Mouse (Mus musculus) limb, embryonic 15.5 days (tissue): ENCODE measurements at regions not wholly inside any gene's neighbourhood (a gene's known extent, or its start where the extent isn't known, plus 50 kb on each side); places are given as distances from the start of the nearest gene placed in this dataset.

Source experiments
- ATAC-seq: fragments of 200-750 bp; cut with Nextera tagmentation; 2 replicates; pipeline ENCODE4 v1.8.0; 2017; ENCODE audit warnings: low read depth, moderate TSS enrichment; ENCODE audit not compliant: insufficient number of reproducible peaks, low FRiP score, low TSS enrichment
- H3K27ac ChIP-seq: fragments of 300-500 bp; sonication (generic); 2 replicates; pipeline ENCODE4 v1.5.1; 2015; ENCODE audit warnings: moderate library complexity, mild to moderate bottlenecking, inconsistent platforms
- H3K27me3 ChIP-seq: fragments of 300-500 bp; sonication (generic); 2 replicates; pipeline ENCODE4 v1.6.1; 2015; ENCODE audit warnings: inconsistent platforms
- H3K36me3 ChIP-seq: fragments of 300-500 bp; sonication (generic); 2 replicates; pipeline ENCODE4 v1.6.1; 2015; ENCODE audit warnings: inconsistent platforms
- H3K4me1 ChIP-seq: fragments of 300-500 bp; sonication (generic); 2 replicates; pipeline ENCODE4 v1.6.1; 2015; ENCODE audit warnings: inconsistent platforms
- H3K4me2 ChIP-seq: fragments of 300-500 bp; sonication (generic); 2 replicates; pipeline ENCODE4 v1.6.1; 2015; ENCODE audit warnings: mild to moderate bottlenecking, inconsistent platforms
- H3K4me3 ChIP-seq: fragments of 300-500 bp; sonication (generic); 2 replicates; pipeline ENCODE4 v1.5.1; 2015; ENCODE audit warnings: mild to moderate bottlenecking, inconsistent platforms
- H3K9ac ChIP-seq: fragments of 300-500 bp; sonication (generic); 2 replicates; pipeline ENCODE4 v1.6.1; 2015; ENCODE audit warnings: inconsistent platforms
- H3K9me3 ChIP-seq: fragments of 300-500 bp; sonication (generic); 2 replicates; pipeline ENCODE4 v1.6.1; 2016; ENCODE audit warnings: inconsistent platforms
- WGBS: fragments of 180-500 bp; shearing (Covaris S2); methylation state at CpG from one replicate; pipeline ENCODE4 v1.1.7; 2015; 5-methylcytosine and 5-hydroxymethylcytosine counted together

DNA sequence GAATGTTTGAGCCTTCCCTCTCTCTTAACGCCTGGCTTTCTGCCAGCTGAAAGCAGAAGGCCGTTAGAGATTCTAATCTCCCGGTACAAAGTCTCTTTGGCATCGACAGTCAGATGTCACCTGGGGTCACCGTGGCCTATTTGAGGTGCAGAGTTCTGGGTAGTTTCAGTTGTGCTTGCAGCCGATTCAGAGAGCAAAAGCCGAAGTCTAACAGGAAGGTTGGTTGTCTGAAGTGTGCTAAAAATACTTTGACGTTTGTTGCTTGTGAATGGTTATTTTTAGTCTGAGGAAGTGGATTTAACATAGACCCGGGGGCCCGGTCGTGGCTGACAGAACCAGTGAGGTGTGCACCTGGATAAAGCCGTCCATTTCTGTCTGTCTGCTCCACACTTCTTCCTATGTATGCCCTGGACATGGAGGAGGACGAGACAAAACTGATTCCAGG, 281.2 kb downstream of the Cd83 start:
- H3K9ac ChIP-seq = no peak overlapping the region
- no peak overlapping the region for H3K27ac ChIP-seq
- no peaks in the 10 kb centered on the region for H3K27me3 ChIP-seq
- no peak for ATAC-seq
- no peak overlapping the region for H3K4me3 ChIP-seq
- no peaks in the 10 kb centered on the region for H3K36me3 ChIP-seq
- 30% methylated on average over 13 of the region's 13 CpGs for WGBS
- no peak overlapping the region for H3K4me2 ChIP-seq
- peaks cover 18% of the 10 kb centered on the region for H3K4me1 ChIP-seq
- no peaks in the 10 kb centered on the region for H3K9me3 ChIP-seq

DNA sequence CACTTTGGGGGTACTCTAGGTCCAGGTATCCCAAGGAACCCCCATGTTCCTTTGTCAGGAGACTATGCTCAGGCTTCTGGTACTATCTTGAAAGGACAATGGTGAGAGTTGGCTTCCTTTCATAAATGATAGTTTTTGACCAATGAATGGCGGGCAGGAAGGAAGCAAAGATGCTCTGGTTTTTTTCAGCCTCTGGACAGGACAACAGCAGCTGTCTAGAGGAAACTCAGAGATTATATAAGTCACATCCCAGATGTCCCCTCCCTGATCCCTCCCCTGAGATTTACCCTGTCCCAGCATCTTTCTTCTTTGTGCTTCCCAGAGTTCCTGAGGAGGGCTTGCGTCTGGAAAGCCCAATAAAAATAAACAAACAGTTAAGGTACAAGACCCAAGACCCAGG, 282.7 kb downstream of the Cd83 start:
- Histone ChIP-seq H3K27me3 (no peaks in the 10 kb centered on the region), H3K4me2 (no peak overlapping the region), H3K4me1 (peaks cover 12% of the 10 kb centered on the region), H3K4me3 (no peak overlapping the region), H3K27ac (no peak overlapping the region), H3K9ac (no peak overlapping the region), H3K9me3 (no peaks in the 10 kb centered on the region), H3K36me3 (no peaks in the 10 kb centered on the region)
- 63% methylated on average over 2 of the region's 2 CpGs for WGBS
- no peak for ATAC-seq

DNA sequence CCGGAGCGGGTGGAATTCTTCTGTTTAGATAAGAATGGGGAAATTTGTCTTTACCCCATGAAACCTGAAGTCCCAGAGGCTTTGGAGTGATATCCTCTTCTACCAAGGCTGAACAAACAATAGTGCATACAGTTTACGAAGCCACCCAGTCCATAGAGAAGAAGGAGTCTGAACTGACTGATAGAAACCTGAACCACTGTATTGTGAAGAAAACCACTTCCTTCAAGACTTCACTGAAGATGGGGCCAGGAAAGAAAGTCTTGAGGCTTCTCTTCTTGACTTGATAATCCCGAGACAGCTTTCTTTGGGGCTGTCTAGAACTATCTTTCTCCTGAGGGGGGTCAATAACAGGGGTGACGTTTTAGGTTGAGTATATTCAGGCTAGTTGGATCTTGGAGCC, 284.4 kb downstream of the Cd83 start:
- Histone ChIP-seq H3K4me3 (no peak overlapping the region), H3K36me3 (no peaks in the 10 kb centered on the region), H3K27ac (no peak overlapping the region), H3K27me3 (no peaks in the 10 kb centered on the region), H3K4me2 (no peak overlapping the region), H3K9ac (no peak overlapping the region), H3K4me1 (peaks cover 18% of the 10 kb centered on the region), H3K9me3 (no peaks in the 10 kb centered on the region)
- ATAC-seq = no peak
- 86% methylated on average over 5 of the region's 5 CpGs for WGBS

DNA sequence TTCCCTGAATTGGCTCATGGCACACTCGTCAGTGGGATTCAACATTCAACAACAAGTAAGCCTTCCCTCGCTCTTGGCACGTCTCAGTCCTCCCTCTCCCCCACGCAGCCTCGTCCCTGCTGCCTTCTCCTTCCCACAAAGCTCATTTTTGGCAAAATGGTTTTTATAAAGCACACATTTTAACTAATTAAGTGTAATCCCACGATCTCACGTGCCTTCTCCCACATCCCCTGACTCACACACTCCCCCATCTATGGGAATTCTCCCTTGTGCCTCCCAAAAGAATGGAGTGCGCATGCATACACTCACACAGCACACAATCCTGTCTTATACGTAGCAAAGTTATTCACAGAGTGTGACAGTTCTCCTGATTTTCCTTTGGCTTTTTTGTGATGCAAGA, 288.5 kb downstream of the Cd83 start:
- no peak overlapping the region; the same call in 1 of the 2 replicates for H3K27ac ChIP-seq
- H3K27me3 ChIP-seq = no peaks in the 10 kb centered on the region
- no peak overlapping the region for H3K4me3 ChIP-seq
- WGBS = 66% methylated on average over 9 of the region's 9 CpGs
- peaks cover 12% of the 10 kb centered on the region; the same call in 1 of the 2 replicates for H3K4me1 ChIP-seq
- ATAC-seq = no peak
- H3K36me3 ChIP-seq = no peaks in the 10 kb centered on the region
- no peak overlapping the region for H3K4me2 ChIP-seq
- H3K9ac ChIP-seq = no peak overlapping the region
- H3K9me3 ChIP-seq = no peaks in the 10 kb centered on the region

DNA sequence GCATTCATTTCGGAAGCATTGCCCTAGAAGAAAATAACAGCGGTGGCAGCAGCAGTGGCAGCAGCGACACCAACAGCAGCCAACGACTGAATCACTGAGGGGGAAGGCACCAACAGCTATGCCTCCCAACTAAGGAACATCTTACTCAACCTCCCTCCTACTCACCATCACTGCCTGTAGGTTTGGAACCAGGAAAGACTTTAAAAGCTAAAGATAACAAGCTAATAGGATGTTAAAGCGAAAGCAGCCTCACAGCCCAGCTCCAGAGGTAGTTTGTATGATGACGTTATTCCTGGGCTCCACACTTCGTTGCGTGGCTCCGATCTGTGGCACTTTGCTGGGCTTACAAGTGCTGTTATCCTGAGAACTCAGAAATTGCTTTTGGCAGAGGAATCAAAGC, 289.6 kb downstream of the Cd83 start:
- Histone ChIP-seq H3K4me2 (no peak overlapping the region), H3K4me3 (no peak overlapping the region)
- ATAC-seq = no peak

DNA sequence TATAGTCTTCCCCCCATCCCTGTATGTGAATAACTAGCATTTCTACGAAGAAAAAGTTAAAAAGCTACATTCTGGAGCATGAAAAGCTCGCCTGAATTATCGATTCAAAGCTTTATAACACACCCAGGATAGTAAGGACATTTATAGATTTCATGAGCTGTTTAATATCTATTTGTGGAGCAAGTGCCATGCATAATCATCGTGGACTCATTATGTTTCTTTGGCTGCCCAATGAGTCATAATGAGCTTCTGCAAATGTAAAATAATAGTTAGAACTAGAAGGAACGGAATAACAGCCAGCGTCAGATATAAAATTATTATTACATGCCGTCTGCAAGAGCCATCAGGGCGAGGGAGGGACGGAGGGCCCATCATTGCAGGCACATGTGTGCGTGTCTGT, 292.4 kb downstream of the Cd83 start:
- no peak for ATAC-seq
- Histone ChIP-seq H3K9me3 (no peaks in the 10 kb centered on the region), H3K4me2 (no peak overlapping the region), H3K4me3 (no peak overlapping the region), H3K36me3 (no peaks in the 10 kb centered on the region), H3K27ac (no peak overlapping the region), H3K27me3 (no peaks in the 10 kb centered on the region), H3K4me1 (peaks cover 12% of the 10 kb centered on the region; the same call in 1 of the 2 replicates), H3K9ac (no peak overlapping the region)
- WGBS = 79% methylated on average over 10 of the region's 10 CpGs

More for the DNA sequence above, 289.6 kb downstream of the Cd83 start:
- no peaks in the 10 kb centered on the region for H3K9me3 ChIP-seq
- H3K36me3 ChIP-seq = no peaks in the 10 kb centered on the region
- no peak overlapping the region for H3K9ac ChIP-seq
- H3K27ac ChIP-seq = no peak overlapping the region
- 64% methylated on average over 9 of the region's 9 CpGs for WGBS
- peaks cover 12% of the 10 kb centered on the region; the same call in 1 of the 2 replicates for H3K4me1 ChIP-seq
- H3K27me3 ChIP-seq = no peaks in the 10 kb centered on the region

DNA sequence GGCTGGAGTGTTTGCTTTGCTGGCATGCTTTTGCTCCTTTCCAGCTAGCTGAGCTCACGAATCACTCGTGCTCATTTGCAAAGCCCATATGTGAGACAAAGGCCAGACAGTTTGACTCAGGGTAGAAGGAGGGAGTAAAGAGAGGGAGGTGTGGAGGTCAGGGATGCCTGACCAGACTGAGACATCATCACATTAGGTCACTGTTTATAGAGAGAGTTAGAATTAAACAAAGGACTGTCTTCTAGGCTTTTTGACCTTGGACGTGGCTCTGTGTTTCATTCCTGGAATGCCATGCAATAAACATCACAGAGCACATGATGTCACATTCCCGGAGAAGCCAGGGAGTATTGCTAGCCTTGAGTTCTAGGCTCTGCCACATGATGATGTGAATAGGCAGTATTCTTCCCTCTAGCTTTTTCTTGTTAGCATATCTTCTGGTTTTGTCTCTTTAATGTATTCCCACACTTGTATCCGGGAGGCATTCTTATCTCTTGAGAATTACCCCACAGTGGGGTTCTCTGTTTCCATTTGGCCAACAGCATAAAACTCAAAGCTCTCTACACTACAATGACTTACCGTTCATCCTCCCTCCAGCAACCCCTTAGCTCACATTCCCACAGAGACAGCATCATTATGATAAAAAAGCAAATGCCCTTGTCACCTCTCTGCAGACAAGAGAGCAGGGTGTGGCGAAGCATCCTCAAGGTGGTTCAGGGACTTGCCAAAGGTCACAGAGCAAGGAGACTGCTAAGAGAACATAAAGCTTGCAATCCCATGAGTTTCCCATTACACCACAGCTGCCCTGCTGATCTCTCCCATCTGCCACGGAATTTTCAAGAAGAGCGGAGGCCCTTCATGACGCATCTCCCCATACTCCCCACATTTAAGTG, 301.3 kb downstream of the Cd83 start:
- WGBS = 56% methylated on average over 10 of the region's 10 CpGs
- H3K4me2 ChIP-seq = no peak overlapping the region
- H3K27me3 ChIP-seq = no peaks in the 10 kb centered on the region
- no peak overlapping the region for H3K27ac ChIP-seq
- no peaks in the 10 kb centered on the region for H3K9me3 ChIP-seq
- no peak overlapping the region for H3K4me3 ChIP-seq
- no peaks in the 10 kb centered on the region for H3K36me3 ChIP-seq
- ATAC-seq = no peak
- peaks cover 3% of the 10 kb centered on the region; the same call in 1 of the 2 replicates for H3K4me1 ChIP-seq
- H3K9ac ChIP-seq = no peak overlapping the region

DNA sequence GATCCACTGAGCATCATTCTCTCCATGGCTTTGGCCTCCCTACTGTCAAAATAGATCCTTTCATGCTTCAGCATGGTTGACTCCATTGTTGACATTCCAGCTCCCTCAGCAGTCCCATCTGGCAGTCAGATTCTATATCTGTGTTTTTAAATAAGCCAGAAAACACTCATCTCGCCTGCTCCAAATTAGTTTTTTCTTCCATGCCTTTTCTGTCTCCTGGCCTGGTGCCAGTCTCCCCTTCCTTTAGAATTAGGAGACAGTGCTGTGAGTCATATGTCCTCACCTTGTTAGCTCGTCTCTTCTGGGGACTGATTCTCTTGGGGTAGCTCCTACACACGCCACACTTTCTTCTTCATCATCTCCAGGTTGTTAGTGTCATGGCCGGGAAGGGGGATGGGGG, 302.2 kb downstream of the Cd83 start:
- Histone ChIP-seq H3K27ac (no peak overlapping the region), H3K9ac (no peak overlapping the region), H3K9me3 (no peaks in the 10 kb centered on the region), H3K4me3 (no peak overlapping the region), H3K36me3 (no peaks in the 10 kb centered on the region), H3K27me3 (no peaks in the 10 kb centered on the region), H3K4me2 (no peak overlapping the region), H3K4me1 (peaks cover 3% of the 10 kb centered on the region; the same call in 1 of the 2 replicates)
- WGBS = 45% methylated on average over 4 of the region's 4 CpGs
- no peak for ATAC-seq

DNA sequence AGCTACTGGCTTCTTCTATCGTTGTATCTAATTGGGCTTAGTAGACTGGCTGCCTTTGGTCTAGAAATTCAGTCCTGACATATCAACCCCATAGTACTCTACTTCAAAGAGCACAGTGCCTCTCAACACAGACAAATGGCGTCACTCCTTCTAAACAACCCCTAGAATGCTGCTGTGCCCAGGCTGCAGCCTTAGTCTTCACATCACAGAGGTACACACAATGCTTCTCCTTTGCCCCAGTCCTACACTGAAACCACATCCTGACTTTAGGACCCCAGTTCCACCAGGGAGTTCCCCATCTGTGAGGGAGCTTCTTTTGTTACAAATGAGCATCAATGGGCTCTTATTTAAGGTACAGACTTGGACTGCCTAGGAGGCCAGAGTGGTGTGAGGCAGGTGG, 312.6 kb downstream of the Cd83 start:
- ATAC-seq = no peak
- Histone ChIP-seq H3K9me3 (no peaks in the 10 kb centered on the region), H3K36me3 (no peaks in the 10 kb centered on the region), H3K9ac (no peak overlapping the region), H3K27ac (no peak overlapping the region), H3K4me1 (peaks cover 7% of the 10 kb centered on the region; the same call in 1 of the 2 replicates), H3K4me2 (no peak overlapping the region), H3K27me3 (peaks cover 8% of the 10 kb centered on the region; the same call in 1 of the 2 replicates), H3K4me3 (no peak overlapping the region)
- WGBS = 70% methylated on average over 2 of the region's 2 CpGs

DNA sequence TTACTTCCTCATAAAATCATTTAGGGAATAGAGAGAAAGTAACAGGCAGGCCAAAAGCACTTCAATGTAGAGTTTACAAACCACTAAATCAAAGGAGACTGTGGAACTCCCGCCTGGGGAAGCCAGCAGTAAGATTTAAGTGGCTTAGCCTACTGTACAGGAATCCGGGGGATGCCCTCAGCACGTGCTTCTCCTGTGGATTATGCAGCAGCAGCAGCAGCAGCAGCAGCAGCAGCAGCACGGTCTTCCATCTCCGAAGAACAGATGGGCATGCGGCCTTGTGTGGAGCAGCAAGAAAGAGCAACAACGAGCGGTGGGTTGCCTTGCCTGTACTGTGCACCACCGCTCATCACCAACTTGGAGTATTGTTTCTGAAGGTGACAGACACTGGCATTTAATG, 314.9 kb downstream of the Cd83 start:
- peaks cover 7% of the 10 kb centered on the region; the same call in 1 of the 2 replicates for H3K4me1 ChIP-seq

DNA sequence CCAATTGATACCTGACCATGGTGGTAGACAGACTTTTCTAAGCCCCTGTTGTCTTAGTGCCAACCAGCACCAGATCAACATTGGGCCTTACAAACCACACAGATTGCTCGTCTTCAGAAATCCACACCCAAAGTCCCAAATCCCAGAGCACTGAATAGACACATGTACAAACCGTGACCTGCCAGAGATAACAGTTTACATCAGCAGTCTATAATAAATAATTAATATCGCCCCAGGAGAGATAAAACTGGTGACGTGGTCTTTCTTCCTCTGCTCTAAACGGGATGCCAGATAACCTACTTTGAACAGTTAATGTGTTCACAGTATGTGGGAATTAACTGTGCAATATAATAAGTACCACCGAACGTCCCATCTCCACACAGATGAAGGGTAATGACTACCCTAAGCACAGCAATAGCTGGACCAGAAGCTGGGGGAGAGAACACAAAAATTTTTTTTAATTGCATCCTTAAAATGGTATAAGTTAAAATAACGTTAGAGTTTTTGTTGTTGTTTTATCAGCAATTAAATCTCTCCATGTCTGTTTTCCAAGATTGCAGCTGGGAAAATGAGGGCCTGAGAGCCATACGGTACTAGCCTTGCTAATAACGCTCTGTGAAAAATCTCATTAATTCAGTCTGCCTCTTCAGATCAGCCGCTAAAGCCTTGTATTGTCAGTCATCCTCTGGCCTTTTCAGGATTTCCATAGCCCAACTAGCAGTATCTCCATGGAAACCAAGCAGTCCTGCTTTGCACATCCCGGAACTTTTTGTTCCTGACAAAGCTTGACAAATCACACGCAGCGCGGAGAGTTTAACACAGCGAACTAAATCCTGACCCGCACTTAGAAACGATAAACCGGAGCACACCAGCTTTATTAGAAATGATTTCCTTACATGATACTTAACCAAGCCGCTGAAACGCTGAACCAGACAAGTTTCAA, 315.8 kb downstream of the Cd83 start:
- Histone ChIP-seq H3K36me3 (no peaks in the 10 kb centered on the region), H3K4me2 (peak overlapping the region; percentile 15; the same call in 1 of the 2 replicates), H3K4me1 (peaks cover 7% of the 10 kb centered on the region; the same call in 1 of the 2 replicates), H3K4me3 (no peak overlapping the region), H3K9me3 (no peaks in the 10 kb centered on the region), H3K9ac (no peak overlapping the region), H3K27me3 (peaks cover 8% of the 10 kb centered on the region; the same call in 1 of the 2 replicates), H3K27ac (no peak overlapping the region)
- no peak for ATAC-seq
- 24% methylated on average over 21 of the region's 21 CpGs for WGBS

More for the DNA sequence above, 314.9 kb downstream of the Cd83 start:
- H3K27me3 ChIP-seq = peaks cover 8% of the 10 kb centered on the region; the same call in 1 of the 2 replicates
- no peaks in the 10 kb centered on the region for H3K9me3 ChIP-seq
- no peaks in the 10 kb centered on the region for H3K36me3 ChIP-seq
- H3K27ac ChIP-seq = no peak overlapping the region
- no peak overlapping the region for H3K4me3 ChIP-seq
- H3K9ac ChIP-seq = no peak overlapping the region
- no peak overlapping the region for H3K4me2 ChIP-seq
- 49% methylated on average over 9 of the region's 9 CpGs for WGBS
- no peak for ATAC-seq
